Mouse (Mus musculus) left cerebral cortex, postnatal 14 days (tissue): ENCODE results near the gene Slc25a15. TPM values are rescaled to one million over a fixed set of nuclear protein-coding genes. Genes with fewer than 3 reads are reported as not detected.

Experiments
- DNase-seq, 2 experiments: peaks; one replicate each; pipeline ENCODE4 v3.0.0; 2021 to 2022; ENCODE audit warnings: low spot score in 2 of 2, mixed read lengths in 1 of 2
- intact Hi-C: fragments of 180-260 bp; cut with DNase I; formaldehyde crosslinking; loops from one replicate; pipeline ENCODE4 v1.15.1; 2025
- total RNA-seq, 2 experiments: library from RNA; stranded (reverse); gene quantifications; 2 replicates each; pipeline ENCODE4 v1.2.3; 2021

Slc25a15 gene
- total RNA-seq, 2 experiments from 2014 or later, result 11.1 to 12.5 TPM

DNA sequence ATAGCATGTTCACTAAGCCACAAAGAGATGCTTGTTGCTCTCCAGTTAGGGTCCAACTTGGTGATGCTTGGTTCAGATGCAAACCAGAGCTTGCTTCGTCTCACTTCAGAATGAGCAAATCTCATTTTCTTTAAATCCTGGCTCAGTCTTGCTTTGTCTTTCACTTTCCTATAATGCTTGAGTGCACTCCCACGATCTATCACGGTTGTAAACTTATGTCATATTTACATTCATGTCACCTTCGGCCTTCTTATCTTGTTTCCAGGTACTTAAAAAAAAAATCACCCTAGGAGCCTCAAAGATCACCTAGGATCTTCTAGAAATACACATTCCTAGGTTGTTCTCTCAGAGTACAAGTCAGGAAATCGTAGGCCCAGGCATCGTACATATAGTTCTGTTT, 38.5 kb downstream of the Slc25a15 start:
- intact Hi-C loops, result no loop called here
- no peak for DNase-seq

DNA sequence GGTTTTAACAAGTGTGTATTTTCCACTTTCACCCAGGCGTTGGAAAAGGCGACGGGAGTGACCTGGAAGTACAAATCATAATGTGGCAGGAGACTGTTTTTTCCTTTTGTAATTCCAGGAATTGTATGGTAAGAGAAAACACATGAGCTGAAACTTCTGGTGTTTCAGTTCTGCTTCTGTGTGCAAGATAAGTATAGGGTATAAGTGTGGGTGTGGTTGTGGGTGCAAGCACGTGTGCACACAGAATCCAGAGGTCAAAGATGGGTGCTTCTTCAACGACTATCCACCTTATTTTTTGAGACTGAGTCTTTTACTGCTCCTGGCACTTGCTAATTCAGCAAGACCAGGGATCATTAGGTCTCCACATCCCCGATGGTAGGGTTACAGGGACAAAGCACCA, 39.0 kb downstream of the Slc25a15 start:
- DNase-seq, result no peak
- intact Hi-C loops, result no loop called here

- intact Hi-C loops, result no loop called here
- no peak for DNase-seq
Measured at GRCm38 (mm10) chr8:22335426-22335825, 63.0 kb downstream of the Slc25a15 start.

Other genes with a start within 250 kb of the Slc25a15 start
- 1 to 10 TPM; 1.6 to 2.0 TPM for gene Nek3, start 232.2 kb downstream of the Slc25a15 start, total RNA-seq
- gene Ckap2, start 212.8 kb downstream of the Slc25a15 start, total RNA-seq, result 1 to 10 TPM; 1.3 to 2.2 TPM
- gene Vps36, start 205.8 kb downstream of the Slc25a15 start, total RNA-seq, result 10 to 100 TPM; 34.2 to 35.6 TPM
- 1 to 10 TPM; 5.7 to 5.9 TPM for gene Thsd1, start 171.3 kb downstream of the Slc25a15 start, total RNA-seq
- not detected for gene Tpte, start 115.2 kb downstream of the Slc25a15 start, total RNA-seq
- gene Mrps31, start 12.8 kb upstream of the Slc25a15 start, total RNA-seq, result 10 to 100 TPM; 21.4 to 23.3 TPM